Mouse (Mus musculus): ENCODE measurements around the gene Tex2. TPM values are rescaled to one million over a fixed set of nuclear protein-coding genes. Genes with fewer than 3 reads are reported as not detected.
"Not testable (repeated sequence)": the region's sequence is repeated elsewhere in the genome, so short reads cannot be mapped to it uniquely, and the experiment has no call there.

The Tex2 gene
- total RNA-seq, 2 experiments from 2014 or later, result 73.6 to 77.5 TPM

- ATAC-seq (replicated peaks; ENCODE audit: poor library complexity, severe bottlenecking), result peak; percentile 46
Measured at GRCm38 (mm10) chr11:106515079-106515745, 98.0 kb downstream of the Tex2 start.

DNA sequence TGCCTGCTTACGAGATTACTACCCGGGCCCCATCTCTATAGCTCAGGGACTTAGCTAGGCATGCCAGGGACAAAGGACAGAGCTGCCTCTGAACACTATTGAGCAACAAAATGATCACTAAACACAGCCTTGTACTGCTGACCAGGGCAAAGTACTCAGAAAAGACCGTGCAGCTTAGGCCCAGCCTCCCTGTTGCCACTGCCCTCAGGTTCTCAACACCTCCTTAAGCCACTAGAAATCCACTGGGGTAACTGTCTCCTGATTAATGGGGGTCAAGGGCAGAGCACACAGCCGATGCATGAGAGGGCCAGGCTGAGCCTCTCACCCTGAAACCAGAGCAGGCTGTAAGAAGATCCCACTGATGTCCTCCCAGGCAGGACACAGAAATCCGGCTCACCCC is 98.8 kb downstream of the Tex2 start:
- ATAC-seq (replicated peaks; ENCODE audit: poor library complexity, severe bottlenecking), result no peak

GRCm38 (mm10) chr11:106513166-106513565 is 100.1 kb downstream of the Tex2 start:
- no peak for ATAC-seq (replicated peaks; ENCODE audit: poor library complexity, severe bottlenecking)

DNA sequence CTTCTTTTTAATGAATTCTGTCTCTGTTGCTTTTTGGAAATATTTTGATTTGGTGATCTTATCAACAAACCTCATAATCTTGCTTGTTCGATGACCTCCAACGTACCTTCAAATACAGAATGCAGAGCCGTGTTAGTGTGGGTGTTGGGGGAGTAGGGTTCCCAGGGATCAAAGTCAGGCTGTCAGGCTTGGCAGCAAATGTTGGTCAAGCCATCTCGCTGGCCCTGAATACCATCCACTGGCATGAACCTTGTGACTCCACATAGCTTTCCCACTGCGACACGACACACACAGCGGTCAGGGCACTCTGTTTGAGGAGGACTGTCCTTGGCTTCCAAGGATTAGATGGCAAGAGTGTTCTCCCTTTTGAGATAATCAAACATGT is 101.2 kb downstream of the Tex2 start:
- no peak for ATAC-seq (replicated peaks; ENCODE audit: poor library complexity, severe bottlenecking)

GRCm38 (mm10) chr11:106511236-106512005 is 101.8 kb downstream of the Tex2 start:
- no peak for ATAC-seq (replicated peaks; ENCODE audit: poor library complexity, severe bottlenecking)

GRCm38 (mm10) chr11:106507638-106508037 is 105.6 kb downstream of the Tex2 start:
- ATAC-seq (replicated peaks; ENCODE audit: poor library complexity, severe bottlenecking), result peak; percentile 54

- no peak for ATAC-seq (replicated peaks; ENCODE audit: poor library complexity, severe bottlenecking)
Measured at GRCm38 (mm10) chr11:106506211-106506610, 107.0 kb downstream of the Tex2 start.

DNA sequence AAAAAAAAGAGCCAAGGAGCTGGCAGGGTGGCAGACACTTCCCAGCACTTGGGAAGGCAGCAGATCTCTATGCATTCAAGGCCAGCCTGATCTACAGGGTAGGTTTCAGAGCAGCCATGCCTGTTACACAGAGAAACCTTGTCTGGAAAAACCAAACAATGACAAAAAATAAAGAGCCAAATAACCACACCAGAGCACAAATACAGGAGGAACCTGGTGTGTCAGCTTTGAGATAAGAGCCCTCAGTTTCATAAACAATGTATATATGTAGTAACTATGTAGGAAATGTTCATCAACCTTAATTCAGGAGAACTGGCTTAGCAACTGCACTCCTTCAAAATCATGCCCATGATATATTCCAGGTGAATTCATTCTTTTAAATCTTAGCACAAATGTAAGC is 109.1 kb downstream of the Tex2 start:
- ATAC-seq (replicated peaks; ENCODE audit: poor library complexity, severe bottlenecking), result no peak

GRCm38 (mm10) chr11:106503425-106503717 is 109.9 kb downstream of the Tex2 start:
- no peak for ATAC-seq (replicated peaks; ENCODE audit: poor library complexity, severe bottlenecking)

- ATAC-seq (replicated peaks; ENCODE audit: poor library complexity, severe bottlenecking), result no peak
Measured at GRCm38 (mm10) chr11:106502631-106503424, 110.4 kb downstream of the Tex2 start.

DNA sequence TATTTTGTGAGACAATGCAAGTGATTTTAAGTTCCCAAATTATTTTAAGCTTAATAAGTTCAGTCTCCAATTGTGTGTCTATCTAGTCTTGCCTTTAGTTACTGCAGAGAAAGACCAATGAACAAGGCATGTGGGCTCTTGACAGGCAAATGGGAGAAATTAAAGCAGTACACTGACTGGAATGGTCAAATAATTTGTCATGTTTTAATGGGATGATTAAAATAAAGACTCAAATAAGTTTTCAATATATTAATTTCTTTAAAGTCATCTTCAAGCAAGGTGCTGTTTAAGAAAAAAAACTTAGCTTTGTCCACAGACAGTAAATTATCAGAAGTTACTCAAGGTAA is 111.1 kb downstream of the Tex2 start:
- ATAC-seq (replicated peaks; ENCODE audit: poor library complexity, severe bottlenecking), result no peak

GRCm38 (mm10) chr11:106501308-106502158 is 111.7 kb downstream of the Tex2 start:
- peak; percentile 23 for ATAC-seq (replicated peaks; ENCODE audit: poor library complexity, severe bottlenecking)

DNA sequence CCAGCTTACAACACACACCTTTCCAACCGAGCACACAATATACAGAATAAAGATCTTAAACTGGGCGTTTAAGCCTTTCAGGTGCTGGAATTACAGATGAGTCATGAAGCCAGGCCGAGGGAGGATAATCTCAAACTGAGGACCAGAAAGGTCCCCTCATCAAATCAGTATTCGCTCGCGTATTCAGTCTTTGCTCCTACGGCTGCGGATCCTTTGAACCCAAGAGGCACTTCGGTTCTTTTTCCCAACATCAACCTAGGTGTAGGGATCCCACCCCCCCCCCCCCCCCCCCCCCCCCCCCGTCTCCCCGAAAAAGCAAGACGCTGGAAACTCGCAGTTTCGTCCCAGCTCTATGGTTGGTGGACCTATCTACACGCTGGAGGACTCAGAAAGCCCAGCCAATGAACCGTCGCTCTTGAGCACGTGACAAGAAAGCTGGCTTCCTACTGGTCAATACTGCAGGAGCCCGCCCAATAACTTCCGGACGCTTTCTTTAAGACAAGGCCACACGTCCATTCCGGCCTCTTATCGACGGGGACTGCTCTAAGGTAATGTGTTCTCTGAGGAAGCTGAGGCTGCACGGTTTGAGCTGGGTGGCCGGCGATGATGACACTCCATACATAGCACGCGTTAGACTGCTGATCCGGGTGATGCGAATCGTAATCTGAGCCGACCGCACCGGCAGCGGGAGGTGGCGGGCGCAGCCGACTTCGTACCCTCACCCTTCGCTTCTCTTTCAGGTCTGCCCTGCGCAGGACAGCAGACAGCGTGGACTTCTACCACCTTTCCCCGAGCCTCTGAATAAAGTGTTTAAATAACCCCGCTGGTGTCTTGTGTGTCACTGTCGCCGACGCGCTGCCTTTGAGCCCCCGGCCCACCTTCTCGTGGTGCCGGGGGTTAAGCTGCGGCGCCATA is 112.6 kb downstream of the Tex2 start:
- peak; percentile 88 for ATAC-seq (replicated peaks; ENCODE audit: poor library complexity, severe bottlenecking)

DNA sequence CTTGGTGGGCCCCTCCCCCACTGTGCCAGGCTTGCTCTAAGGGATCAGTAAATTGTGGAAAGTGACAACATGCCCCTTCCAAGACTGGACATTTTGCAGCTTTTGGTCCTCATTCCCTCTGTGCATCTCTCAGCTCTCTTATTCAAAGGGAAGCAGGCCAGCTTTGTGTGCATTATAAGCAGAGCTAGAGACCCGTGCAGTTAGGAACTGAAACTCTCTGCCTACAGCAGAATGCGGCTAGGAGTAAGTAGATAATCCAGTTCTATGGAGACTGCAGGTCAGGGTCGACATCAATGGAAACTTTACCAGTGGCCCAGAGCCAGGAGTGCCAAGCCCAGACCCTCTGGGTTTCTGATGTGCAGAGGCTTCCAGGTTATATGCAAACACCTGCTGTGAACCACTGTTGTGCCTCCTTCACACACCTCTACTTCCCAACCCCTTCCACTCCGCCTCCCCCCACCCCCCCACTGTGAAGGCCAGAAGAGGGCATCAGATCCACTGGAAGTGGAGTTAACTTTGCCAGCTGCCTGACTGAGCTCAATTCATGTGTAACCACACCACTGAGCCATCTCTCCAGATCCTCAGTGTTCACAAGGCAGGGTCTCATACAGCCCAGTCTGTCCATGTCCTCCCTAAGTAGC is 114.4 kb downstream of the Tex2 start:
- peak; percentile 28 for ATAC-seq (replicated peaks; ENCODE audit: poor library complexity, severe bottlenecking)

GRCm38 (mm10) chr11:106497926-106498325 is 115.3 kb downstream of the Tex2 start:
- ATAC-seq (replicated peaks; ENCODE audit: poor library complexity, severe bottlenecking), result peak; percentile 16; the same call in 1 of the 2 replicates

GRCm38 (mm10) chr11:106497009-106497408 is 116.2 kb downstream of the Tex2 start:
- ATAC-seq (replicated peaks; ENCODE audit: poor library complexity, severe bottlenecking), result not testable (repeated sequence)

DNA sequence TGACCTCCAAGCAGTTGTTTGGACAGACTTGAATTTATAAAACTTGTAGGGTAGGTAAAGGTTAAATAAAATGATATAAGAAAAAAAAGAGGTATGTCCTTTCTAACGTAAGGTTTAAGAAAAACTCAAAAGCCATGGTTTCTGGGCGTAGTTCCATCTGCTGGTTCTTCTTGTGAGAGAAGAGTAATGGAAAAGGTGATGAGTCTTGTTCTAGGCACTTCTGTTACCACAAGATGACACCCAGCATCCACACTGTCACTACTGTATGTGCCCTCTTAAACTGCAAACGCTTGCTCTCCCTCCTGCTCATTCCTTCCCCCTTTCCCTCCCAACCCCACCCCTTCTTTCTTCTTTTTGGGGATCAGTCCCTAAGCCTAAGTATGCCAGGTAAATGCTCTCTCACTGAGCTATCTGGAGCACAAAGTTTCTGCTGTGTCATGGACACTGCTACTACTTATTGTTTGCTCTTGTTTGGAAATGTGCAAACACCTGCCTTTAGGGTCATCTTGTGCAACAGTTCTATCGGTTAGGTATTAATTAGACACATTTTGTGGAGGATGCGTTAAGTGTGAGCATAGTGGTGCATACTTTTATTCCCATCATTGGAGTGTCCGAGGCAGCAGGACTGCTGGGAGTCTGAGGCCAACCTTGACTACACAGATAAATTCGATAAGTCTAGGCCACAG is 120.1 kb downstream of the Tex2 start:
- ATAC-seq (replicated peaks; ENCODE audit: poor library complexity, severe bottlenecking), result no peak

GRCm38 (mm10) chr11:106491393-106491792 is 121.8 kb downstream of the Tex2 start:
- ATAC-seq (replicated peaks; ENCODE audit: poor library complexity, severe bottlenecking), result peak; percentile 25; the same call in 1 of the 2 replicates
